Mouse (Mus musculus) Patski (cell line): ENCODE measurements around the gene 1700018B08Rik. TPM values are rescaled to one million over a fixed set of nuclear protein-coding genes. Genes with fewer than 3 reads are reported as not detected.

Experiments used
- ATAC-seq: fragments of 100-300 bp; one replicate; pipeline ENCODE4 v1.8.0; 2021
- CTCF ChIA-PET: fragments of 350-600 bp; sonication (Branson Sonifier 250); formaldehyde crosslinking; loops from one replicate; lab custom pipeline; 2022; ENCODE audit warnings: inconsistent platforms; lab: Charles Lee
- POLR2A ChIA-PET: fragments of 350-600 bp; sonication (Branson Sonifier 250); formaldehyde crosslinking; loops from one replicate; lab custom pipeline; 2022; ENCODE audit warnings: antibody characterized with exemption, inconsistent platforms; lab: Charles Lee
- DNase-seq: peaks from one replicate; pipeline ENCODE4 v3.0.0-alpha.2; 2011; ENCODE audit warnings: low read depth, low spot score
- H3K27me3 ChIP-seq: fragments of 371-371 bp; one replicate; pipeline ENCODE4 v1.5.1; 2021
- CTCF ChIP-seq: fragments of 100-300 bp; IDR thresholded peaks from one replicate; pipeline ENCODE4 v1.5.1; 2021
- in situ Hi-C: fragments of 300-500 bp; cut with MboI; formaldehyde crosslinking; loops from 3 replicates; pipeline ENCODE4 v1.11.1; 2018; ENCODE audit warnings: low pct_unique_long_range_greater_than_20kb, mixed read lengths
- polyA plus RNA-seq: library from polyadenylated mRNA; unstranded; gene quantifications from one replicate; pipeline ENCODE4 v1.2.3, GENCODE M21; 2021

Gene 1700018B08Rik
- polyA plus RNA-seq, 1 experiment from 2014 or later = not detected

- DNase-seq (no peak), ATAC-seq (no peak)
- in situ Hi-C loops = no loop called here
- ChIA-PET CTCF (no interaction called here), POLR2A (no interaction called here)
- TF ChIP-seq CTCF = no peak
- no peaks in the 10 kb centered on the region for H3K27me3 ChIP-seq
These were observed 18.8 kb upstream of the 1700018B08Rik start for GRCm38 (mm10) chr8:121562941-121563351.

DNA sequence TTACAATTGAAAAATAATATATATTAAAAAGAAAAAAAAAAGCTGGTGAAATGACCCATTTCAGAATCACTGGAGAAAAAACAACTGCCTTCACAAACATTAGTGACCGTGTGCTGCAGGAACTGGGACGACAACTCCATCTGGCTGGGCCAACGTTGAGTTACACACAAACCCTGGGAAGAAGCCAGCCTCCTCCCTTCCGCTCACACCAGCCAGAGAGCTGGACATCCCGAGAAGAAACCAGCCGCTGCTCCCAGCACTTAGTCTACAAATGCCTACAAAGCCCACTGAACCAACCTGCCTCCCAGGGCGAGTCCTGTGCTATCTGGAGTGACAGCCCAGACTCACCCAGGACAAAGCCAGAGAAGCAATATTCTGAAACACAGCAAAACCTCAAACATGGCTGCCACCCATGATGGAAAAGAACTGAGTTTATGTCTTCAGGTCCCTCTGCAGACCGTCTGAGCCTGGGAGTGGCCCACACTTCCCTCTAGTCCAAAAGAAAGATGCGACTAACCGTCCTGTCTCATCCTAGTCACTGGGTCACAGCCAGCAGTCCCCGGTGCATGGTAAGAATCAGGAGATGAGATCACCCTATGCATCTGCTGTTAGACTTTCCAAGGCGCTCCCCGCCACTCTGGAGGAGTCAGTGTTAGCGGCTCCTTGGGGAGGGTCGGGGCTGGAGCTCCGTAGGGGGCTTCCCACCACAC lies 17.7 kb upstream of the 1700018B08Rik start:
- ChIA-PET CTCF (no interaction called here), POLR2A (no interaction called here)
- H3K27me3 ChIP-seq = no peaks in the 10 kb centered on the region
- ATAC-seq (no peak), DNase-seq (no peak)
- no peak for TF ChIP-seq CTCF
- in situ Hi-C loops = no loop called here

GRCm38 (mm10) chr8:121560432-121561100 lies 16.4 kb upstream of the 1700018B08Rik start:
- POLR2A ChIA-PET = no interaction called here
- H3K27me3 ChIP-seq = no peaks in the 10 kb centered on the region
- CTCF ChIA-PET = interaction anchor here (1.2 kb wide), 2 partner anchors 11 to 13 kb away, joined by 3 to 5 read pairs; no protein-coding TSS in a partner anchor
- ATAC-seq = no peak
- in situ Hi-C loops = no loop called here
- DNase-seq = no peak
- no peak for TF ChIP-seq CTCF

DNA sequence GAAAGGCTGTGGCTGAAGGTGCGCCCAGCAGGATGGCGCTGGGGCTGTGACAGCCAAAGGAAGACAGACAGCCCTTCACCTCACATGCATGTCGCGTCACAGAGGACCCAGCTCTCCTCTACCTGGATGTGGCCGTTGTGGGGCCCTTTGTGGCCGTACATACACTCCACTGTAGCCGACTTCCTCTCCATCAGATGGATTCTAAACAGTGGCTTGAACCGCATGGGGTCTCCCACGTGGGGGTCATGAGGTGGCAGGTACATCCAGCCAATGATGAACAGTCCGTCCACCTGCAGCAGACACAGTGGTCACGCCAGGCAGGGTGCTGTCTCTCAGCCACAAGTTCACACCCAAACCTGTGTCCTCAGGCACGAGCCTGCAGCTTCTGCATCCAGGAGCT lies 15.7 kb upstream of the 1700018B08Rik start:
- no peak for DNase-seq
- POLR2A ChIA-PET = no interaction called here
- H3K27me3 ChIP-seq = no peaks in the 10 kb centered on the region
- CTCF ChIA-PET = interaction anchor here (1.2 kb wide), 2 partner anchors 11 to 12 kb away, joined by 3 to 5 read pairs; no protein-coding TSS in a partner anchor
- ATAC-seq = no peak
- in situ Hi-C loops = no loop called here
- TF ChIP-seq CTCF = no peak

- no peak for ATAC-seq
- in situ Hi-C loops = no loop called here
- no peak for DNase-seq
- ChIA-PET CTCF (no interaction called here), POLR2A (no interaction called here)
- TF ChIP-seq CTCF = no peak
- H3K27me3 ChIP-seq = no peaks in the 10 kb centered on the region
These were observed 14.4 kb upstream of the 1700018B08Rik start for GRCm38 (mm10) chr8:121558538-121558937.

DNA sequence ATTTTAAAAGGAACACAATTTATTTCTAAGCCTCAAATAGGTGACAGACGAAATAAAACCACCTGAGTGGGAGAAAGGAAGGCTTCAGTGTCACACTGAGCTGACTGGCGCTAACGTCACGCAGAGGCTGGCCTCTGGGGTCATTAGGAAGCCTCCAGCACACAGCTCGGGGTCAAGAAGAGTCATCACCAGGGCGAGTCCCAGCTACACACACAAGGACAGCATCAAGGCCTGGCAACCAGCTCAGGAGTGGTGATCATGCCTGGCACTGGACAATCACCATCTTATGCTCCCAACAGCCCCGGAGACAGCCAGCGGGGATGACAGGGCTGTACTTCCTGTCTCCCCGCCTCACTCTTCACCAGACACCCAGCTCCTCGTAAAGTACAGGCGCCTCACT lies 13.6 kb upstream of the 1700018B08Rik start:
- DNase-seq = no peak
- no peak for TF ChIP-seq CTCF
- in situ Hi-C loops = no loop called here

DNA sequence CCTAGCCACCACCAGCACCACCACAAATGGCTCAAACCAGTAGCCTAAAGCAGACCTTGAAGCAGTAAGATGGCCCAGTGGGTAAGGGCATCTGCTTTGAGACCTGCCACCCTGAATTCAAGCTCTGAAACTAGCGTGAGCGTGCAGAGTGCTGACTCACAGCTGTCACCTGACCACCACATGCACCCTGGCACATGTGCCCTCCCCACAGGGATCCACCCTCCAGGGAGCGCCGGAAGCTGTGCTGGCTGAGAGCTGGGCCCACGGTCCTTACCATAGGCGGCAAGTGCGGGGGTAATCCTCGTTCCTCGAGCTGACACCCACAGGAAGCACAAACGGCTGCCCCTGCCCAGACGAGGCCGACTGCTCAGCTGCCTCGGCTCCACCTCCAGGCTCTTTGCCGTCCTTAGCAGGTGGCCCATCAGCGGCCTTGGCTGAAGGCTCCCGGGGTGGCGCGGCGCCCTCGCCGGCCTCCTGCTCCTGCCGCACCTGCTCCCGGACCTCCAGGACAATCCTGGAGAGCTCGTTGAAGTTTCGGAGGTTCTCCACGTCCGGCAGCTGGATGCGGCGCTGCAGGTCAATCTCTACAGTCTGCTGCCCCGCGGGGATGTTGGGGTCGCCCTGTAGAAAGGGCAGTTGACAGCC lies 9.8 kb upstream of the 1700018B08Rik start:
- no peak for TF ChIP-seq CTCF
- CTCF ChIA-PET = interaction anchor here (1.0 kb wide), 2 partner anchors 10 to 26 kb away, joined by 3 to 4 read pairs; partner anchors contain the start of gene 1700018B08Rik
- H3K27me3 ChIP-seq = no peaks in the 10 kb centered on the region

More for the DNA sequence above, 13.6 kb upstream of the 1700018B08Rik start:
- ChIA-PET POLR2A (no interaction called here), CTCF (no interaction called here)
- no peaks in the 10 kb centered on the region for H3K27me3 ChIP-seq
- no peak for ATAC-seq

DNA sequence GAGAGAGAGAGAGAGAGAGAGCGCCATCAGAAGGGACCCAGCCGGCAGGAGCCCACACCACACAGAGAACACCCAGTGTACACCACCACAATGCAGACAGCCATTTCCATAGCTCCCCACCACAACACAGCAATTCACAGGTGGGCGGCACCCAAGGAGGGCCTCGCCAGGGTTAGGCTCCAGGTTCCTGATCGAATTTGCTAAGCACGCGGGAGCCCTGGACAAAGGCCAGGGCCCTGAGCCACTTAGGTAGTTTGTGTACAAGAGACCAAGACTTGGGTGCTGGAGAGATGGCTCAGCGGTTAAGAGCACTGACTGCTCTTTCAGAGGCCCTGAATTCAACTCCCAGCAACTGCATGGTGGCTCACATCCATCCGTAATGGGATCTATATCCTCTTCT lies 8.4 kb upstream of the 1700018B08Rik start:
- ChIA-PET POLR2A (no interaction called here), CTCF (no interaction called here)
- ATAC-seq (no peak), DNase-seq (no peak)
- TF ChIP-seq CTCF = no peak
- in situ Hi-C loops = no loop called here
- H3K27me3 ChIP-seq = no peaks in the 10 kb centered on the region

More for the DNA sequence above, 9.8 kb upstream of the 1700018B08Rik start:
- POLR2A ChIA-PET = interaction anchor here (0.6 kb wide), 1 partner anchor 49 kb away, joined by 4 read pairs; no protein-coding TSS in a partner anchor
- no peak for DNase-seq
- no peak for ATAC-seq
- in situ Hi-C loops = no loop called here

DNA sequence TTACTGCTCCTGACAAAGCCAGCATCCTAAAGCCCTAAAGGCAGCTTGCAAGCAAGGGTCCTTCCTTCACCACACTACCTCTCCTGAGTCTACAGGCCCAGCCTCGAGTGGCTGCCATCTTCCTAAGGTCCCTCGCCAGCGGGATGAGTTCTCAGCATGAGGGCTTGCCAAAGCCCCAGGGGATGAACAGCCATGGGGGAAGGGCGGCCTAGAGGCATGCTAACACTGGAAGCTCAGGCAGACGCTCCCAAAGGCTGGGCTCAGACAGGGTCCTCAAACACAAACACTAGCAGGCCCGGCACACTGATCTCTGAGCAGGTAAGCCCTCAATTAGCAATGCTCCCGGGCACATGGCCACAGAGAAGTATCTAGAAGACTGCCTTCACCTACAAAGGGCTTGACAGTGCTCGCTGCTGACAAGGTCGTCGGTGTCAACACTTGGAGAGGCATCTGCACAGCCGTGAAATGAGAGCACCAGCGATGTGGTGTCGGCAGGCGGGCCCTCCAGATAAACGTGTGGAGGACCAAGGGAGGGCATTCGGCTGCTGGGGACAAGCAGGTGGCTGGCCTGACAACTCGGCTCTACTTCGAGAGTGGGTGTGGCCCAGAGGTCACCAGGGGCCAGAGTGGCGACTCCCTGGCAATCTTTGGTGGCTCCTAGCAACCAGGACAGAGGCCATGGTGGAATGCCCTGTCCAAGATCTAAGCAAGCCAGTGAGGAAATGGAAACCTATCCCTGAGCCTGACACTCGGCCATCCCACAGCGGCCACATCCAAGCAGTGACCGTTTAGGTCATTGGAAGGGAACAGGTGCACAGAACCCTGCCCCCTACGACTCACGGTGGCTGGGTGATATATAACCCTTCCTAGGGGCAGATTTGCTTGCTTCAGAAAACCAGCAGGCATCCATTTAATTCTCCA lies 7.2 kb upstream of the 1700018B08Rik start:
- H3K27me3 ChIP-seq = no peaks in the 10 kb centered on the region
- no peak for ATAC-seq
- CTCF ChIA-PET = interaction anchor here (4.1 kb wide), 1 partner anchor 28 kb away, joined by 27 read pairs; the partner anchor contains the start of gene Fbxo31
- in situ Hi-C loops = no loop called here
- POLR2A ChIA-PET = interaction anchor here (1.5 kb wide), 1 partner anchor 39 kb away, joined by 6 read pairs; the partner anchor contains the start of gene Map1lc3b
- DNase-seq = no peak
- TF ChIP-seq CTCF = no peak
